Mouse (Mus musculus) brain, embryonic 18.5 days (tissue): Measurements from ENCODE around the gene Epas1.

Experiments used
- DNase-seq: peaks from one replicate; pipeline ENCODE4 v3.0.0-alpha.2; 2012; ENCODE audit warnings: low read depth, low spot score

Epas1 gene

GRCm38 (mm10) chr17:86787805-86788204 lies 34.3 kb downstream of the Epas1 start:
- no peak for DNase-seq

GRCm38 (mm10) chr17:86788316-86788715 lies 34.8 kb downstream of the Epas1 start:
- no peak for DNase-seq

GRCm38 (mm10) chr17:86791925-86792324 lies 38.4 kb downstream of the Epas1 start:
- DNase-seq, result no peak

- no peak for DNase-seq
Measured at GRCm38 (mm10) chr17:86795773-86796172, 42.3 kb downstream of the Epas1 start.

GRCm38 (mm10) chr17:86797031-86797430 lies 43.5 kb downstream of the Epas1 start:
- DNase-seq, result no peak

- DNase-seq, result no peak
Measured at GRCm38 (mm10) chr17:86798460-86798859, 45.0 kb downstream of the Epas1 start.

GRCm38 (mm10) chr17:86798951-86799350 lies 45.5 kb downstream of the Epas1 start:
- DNase-seq, result no peak

- no peak for DNase-seq
Measured at GRCm38 (mm10) chr17:86800535-86800934, 47.0 kb downstream of the Epas1 start.

GRCm38 (mm10) chr17:86801213-86801815 lies 47.8 kb downstream of the Epas1 start:
- no peak for DNase-seq

- DNase-seq, result no peak
Measured at GRCm38 (mm10) chr17:86801876-86802275, 48.4 kb downstream of the Epas1 start.

GRCm38 (mm10) chr17:86802351-86802985 lies 49.0 kb downstream of the Epas1 start:
- no peak for DNase-seq

- no peak for DNase-seq
Measured at GRCm38 (mm10) chr17:86803147-86803546, 49.6 kb downstream of the Epas1 start.

GRCm38 (mm10) chr17:86803653-86804052 lies 50.2 kb downstream of the Epas1 start:
- no peak for DNase-seq

- peak; percentile 32 for DNase-seq
Measured at GRCm38 (mm10) chr17:86812029-86812428, 58.5 kb downstream of the Epas1 start.

- no peak for DNase-seq
Measured at GRCm38 (mm10) chr17:86814320-86814719, 60.8 kb downstream of the Epas1 start.

GRCm38 (mm10) chr17:86815016-86815865 lies 61.7 kb downstream of the Epas1 start:
- DNase-seq, result no peak

- DNase-seq, result no peak
Measured at GRCm38 (mm10) chr17:86822017-86822737, 68.7 kb downstream of the Epas1 start.

GRCm38 (mm10) chr17:86824502-86825162 lies 71.1 kb downstream of the Epas1 start:
- no peak for DNase-seq

- no peak for DNase-seq
Measured at GRCm38 (mm10) chr17:86825163-86825902, 71.8 kb downstream of the Epas1 start.

GRCm38 (mm10) chr17:86826376-86826775 lies 72.9 kb downstream of the Epas1 start:
- no peak for DNase-seq
